Mouse (Mus musculus): ENCODE results near the gene Acadsb. TPM values are rescaled to one million over a fixed set of nuclear protein-coding genes. Genes with fewer than 3 reads are reported as not detected.
A peak's percentile ranks its signal among the peaks of the same experiment; 100 is the strongest.

The Acadsb gene
- 69.8 and 70.8 TPM in 2 replicates for polyA plus RNA-seq (2014; fragmentation: Nextera tagmentation; extraction: Ambion mirVana)

DNA sequence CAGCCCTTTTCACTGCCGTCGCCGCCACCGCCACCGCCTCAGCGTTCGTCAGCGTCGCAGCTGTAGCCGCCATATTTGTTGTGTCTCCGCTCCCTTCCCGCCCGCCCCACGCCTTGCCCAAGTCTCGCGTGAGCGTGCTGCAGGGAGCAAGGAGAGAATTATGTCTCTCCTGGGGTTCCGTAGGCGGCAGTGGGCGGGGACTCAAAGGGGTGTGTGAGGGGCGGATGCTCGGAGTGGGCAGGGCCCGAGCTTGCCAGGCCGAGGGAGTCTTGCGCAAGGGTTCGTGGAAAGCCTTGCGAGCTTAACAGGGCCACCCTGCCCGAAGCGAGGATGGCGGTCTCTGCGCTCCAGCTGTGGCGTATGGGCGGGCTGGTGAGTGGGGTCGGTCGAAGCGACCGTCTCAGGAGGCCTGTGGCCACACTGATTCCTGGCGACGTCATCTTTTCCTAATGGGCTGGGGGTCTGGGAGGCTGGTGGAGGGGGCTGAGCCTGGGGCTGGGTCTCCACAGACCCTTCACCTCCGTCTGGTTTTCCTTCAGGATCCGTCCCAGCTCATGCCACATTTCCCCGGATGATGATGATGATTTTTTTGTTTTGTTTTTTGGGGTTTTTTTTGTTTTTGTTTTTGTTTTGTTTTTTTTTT lies at the start of gene Acadsb, which contains the start of gene Ikzf5:
Gene Acadsb, plus strand, starts transcription at position 186 of the 643 bp plus-strand sequence.
Gene Ikzf5, minus strand, starts transcription at position 106 of the 643 bp plus-strand sequence.
- Histone ChIP-seq H3K9ac (ENCODE audit: low read length) (peak within 1 kb of the TSS; percentile 89), H3K27ac (replicated peaks; ENCODE audit: low read depth, low read length) (no peak within 1 kb of the TSS)

DNA sequence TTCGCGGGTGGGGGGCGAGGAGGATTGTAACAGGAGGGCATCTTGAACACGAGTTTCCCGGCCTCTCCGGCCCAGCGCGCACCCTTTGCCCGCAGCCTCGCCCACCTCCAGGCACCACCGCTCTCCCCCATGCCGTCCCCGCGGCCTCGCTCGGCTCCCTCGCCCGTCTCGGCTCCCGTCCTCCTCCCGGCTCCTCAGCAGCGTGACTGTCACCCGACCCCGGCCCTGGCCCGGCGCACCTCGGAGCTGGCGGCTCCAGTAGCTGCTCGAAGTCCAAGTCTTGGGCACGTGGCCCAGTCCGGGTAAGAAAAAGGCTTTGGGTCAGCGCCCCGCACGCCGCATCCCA lies 48.2 kb upstream of the Acadsb start:
- Histone ChIP-seq H3K27me3 (ENCODE audit: control insufficient read depth, insufficient read depth, low read length) (no peaks in the 10 kb centered on the region), H3K4me3 (ENCODE audit: low read depth, low read length) (peak overlapping the region; percentile 55), H3K36me3 (ENCODE audit: control insufficient read depth, insufficient read depth, low read length) (peaks cover 2% of the 10 kb centered on the region), H3K9me3 (ENCODE audit: control insufficient read depth, low read length) (no peaks in the 10 kb centered on the region), H3K4me1 (ENCODE audit: control insufficient read depth, insufficient read depth, low read length) (no peaks in the 10 kb centered on the region), H3K9ac (ENCODE audit: low read length) (peak overlapping the region; percentile 90), H3K4me2 (ENCODE audit: low read depth, severe bottlenecking) (peak overlapping the region; percentile 73), H3K27ac (replicated peaks; ENCODE audit: low read depth, low read length) (peak overlapping the region; percentile 71; the same call in 1 of the 2 replicates)
- DNase-seq (ENCODE audit: low spot score) (no peak), ATAC-seq (ENCODE audit: insufficient number of reproducible peaks, low FRiP score, low TSS enrichment, low read depth) (peak; percentile 73; the same call in 1 of the 2 replicates)
- 0% methylated on average over 34 of the region's 35 CpGs for WGBS

More for the DNA sequence above, at the start of gene Acadsb, which contains the start of gene Ikzf5:
- Histone ChIP-seq H3K27me3 (ENCODE audit: control insufficient read depth, insufficient read depth, low read length) (no peaks in the 10 kb centered on the region), H3K4me1 (ENCODE audit: control insufficient read depth, insufficient read depth, low read length) (no peaks in the 10 kb centered on the region), H3K36me3 (ENCODE audit: control insufficient read depth, insufficient read depth, low read length) (no peaks in the 10 kb centered on the region), H3K9me3 (ENCODE audit: control insufficient read depth, low read length) (no peaks in the 10 kb centered on the region), H3K4me2 (ENCODE audit: low read depth, severe bottlenecking) (peak within 1 kb of the TSS; percentile 74), H3K4me3 (ENCODE audit: low read depth, low read length) (peak within 1 kb of the TSS; percentile 99)
- DNase-seq (ENCODE audit: low spot score) (peak; percentile 99), ATAC-seq (ENCODE audit: insufficient number of reproducible peaks, low FRiP score, low TSS enrichment, low read depth) (peak; percentile 97)
- WGBS: 1% methylated on average over 42 of the region's 42 CpGs

DNA sequence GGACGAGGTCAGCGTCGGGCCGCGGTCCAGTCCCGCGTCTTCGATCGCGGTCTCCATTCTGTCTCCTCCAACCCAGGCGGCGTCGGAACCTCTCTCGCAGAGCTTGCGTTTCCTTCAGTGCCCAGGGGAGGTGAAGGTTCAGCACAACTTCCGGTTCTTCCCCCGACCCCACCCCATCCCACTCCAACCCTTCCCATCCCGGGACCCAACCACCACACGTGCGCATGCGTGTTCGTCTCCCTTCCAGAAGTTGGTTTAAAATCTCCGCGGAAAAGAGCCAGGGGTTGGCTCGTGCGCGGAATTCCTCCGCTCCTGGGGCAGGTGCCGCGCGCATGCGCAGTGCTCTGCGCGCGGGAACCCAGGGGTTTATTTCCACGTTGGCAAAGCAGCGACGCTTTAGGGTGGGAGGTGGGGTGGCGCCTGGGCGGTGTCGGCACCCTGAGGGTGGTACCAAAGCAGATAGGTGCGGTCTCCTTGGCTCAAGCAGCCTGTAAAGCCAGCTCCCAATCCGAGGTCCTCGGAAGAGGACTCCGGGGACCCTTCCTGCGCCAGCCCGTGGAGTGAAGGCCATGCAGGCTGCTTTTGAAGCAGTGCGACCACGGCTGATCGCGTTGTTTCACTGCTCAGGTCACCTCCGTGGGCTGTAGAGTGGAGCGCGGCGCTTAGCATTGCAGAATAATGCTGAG lies 47.6 kb upstream of the Acadsb start, which contains the start of gene 2310057M21Rik:
Gene 2310057M21Rik, minus strand, starts transcription at position 145 of the 686 bp plus-strand sequence.
- Histone ChIP-seq H3K4me1 (ENCODE audit: control insufficient read depth, insufficient read depth, low read length) (no peaks in the 10 kb centered on the region), H3K27me3 (ENCODE audit: control insufficient read depth, insufficient read depth, low read length) (no peaks in the 10 kb centered on the region), H3K9me3 (ENCODE audit: control insufficient read depth, low read length) (no peaks in the 10 kb centered on the region), H3K4me3 (ENCODE audit: low read depth, low read length) (peak within 1 kb of the TSS; percentile 55), H3K27ac (replicated peaks; ENCODE audit: low read depth, low read length) (peak within 1 kb of the TSS; percentile 71), H3K9ac (ENCODE audit: low read length) (peak within 1 kb of the TSS; percentile 90), H3K36me3 (ENCODE audit: control insufficient read depth, insufficient read depth, low read length) (peaks cover 2% of the 10 kb centered on the region), H3K4me2 (ENCODE audit: low read depth, severe bottlenecking) (peak within 1 kb of the TSS; percentile 73)
- under 1% methylated on average over 55 of the region's 55 CpGs for WGBS
- peak; percentile 96 for ATAC-seq (ENCODE audit: insufficient number of reproducible peaks, low FRiP score, low TSS enrichment, low read depth)
- peak; percentile 97 for DNase-seq (ENCODE audit: low spot score)

DNA sequence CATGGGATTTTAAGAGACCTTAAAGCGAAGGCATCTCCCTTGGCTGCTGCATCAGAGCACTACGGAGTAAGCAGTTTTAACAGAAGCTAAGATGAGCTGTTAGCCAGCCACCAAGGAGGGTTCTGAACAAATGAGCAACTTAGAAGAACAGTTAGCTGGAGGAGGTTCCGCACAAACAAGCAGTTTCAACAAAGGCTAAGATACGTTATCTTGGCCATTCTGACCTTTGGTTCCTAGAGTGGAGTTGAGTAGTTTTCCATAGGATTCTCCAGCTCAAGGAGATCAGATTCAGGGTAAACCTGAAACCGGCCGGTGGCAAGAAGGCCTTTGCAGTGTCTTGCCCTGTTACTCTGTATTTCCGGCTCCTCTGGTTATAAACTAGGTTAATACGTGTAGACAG lies 46.3 kb upstream of the Acadsb start:
- ATAC-seq (ENCODE audit: insufficient number of reproducible peaks, low FRiP score, low TSS enrichment, low read depth) (no peak), DNase-seq (ENCODE audit: low spot score) (no peak)
- Histone ChIP-seq H3K4me1 (ENCODE audit: control insufficient read depth, insufficient read depth, low read length) (no peaks in the 10 kb centered on the region), H3K9me3 (ENCODE audit: control insufficient read depth, low read length) (no peaks in the 10 kb centered on the region), H3K36me3 (ENCODE audit: control insufficient read depth, insufficient read depth, low read length) (no peaks in the 10 kb centered on the region), H3K9ac (ENCODE audit: low read length) (no peak overlapping the region), H3K27ac (replicated peaks; ENCODE audit: low read depth, low read length) (no peak overlapping the region), H3K4me2 (ENCODE audit: low read depth, severe bottlenecking) (no peak overlapping the region), H3K4me3 (ENCODE audit: low read depth, low read length) (no peak overlapping the region), H3K27me3 (ENCODE audit: control insufficient read depth, insufficient read depth, low read length) (no peaks in the 10 kb centered on the region)
- WGBS: 95% methylated on average over 8 of the region's 8 CpGs

DNA sequence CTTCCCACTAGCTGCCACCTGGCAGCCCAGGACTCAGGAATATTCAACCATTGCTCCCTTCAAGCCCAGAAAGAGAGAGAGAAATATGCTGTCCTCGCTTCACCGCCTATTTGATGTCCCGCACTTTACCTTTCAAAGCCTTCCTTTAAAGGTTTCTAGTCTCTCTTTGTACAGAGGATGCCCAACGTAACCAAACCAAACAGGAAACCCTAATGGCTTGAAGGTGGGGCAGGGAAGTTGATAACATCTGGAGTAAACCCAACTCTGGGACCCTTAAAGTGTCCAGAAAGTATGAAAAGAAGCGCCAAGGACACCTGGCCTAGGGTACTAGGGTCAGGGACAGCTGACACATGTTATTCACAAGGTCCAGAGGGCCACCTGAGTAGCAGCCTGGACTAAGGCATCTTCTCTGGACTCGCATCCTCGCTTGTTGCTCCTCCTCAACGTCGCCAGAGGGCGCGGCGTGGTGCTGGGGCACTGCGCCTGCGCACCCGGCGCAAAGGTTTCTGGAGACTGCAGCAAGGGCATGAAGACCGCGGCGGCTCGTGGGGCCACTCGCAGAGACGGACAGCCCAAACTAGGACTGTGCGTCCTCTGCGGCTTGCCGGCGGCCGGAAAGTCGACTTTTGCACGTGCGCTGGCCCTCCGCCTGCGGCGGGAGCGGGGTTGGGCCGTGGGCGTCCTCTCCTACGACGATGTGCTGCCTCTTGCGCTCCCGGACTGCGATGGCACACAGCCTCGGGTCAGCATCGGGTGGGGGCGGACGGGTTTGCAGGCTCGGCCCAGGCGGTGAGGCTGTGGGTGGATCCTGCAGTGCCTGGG lies 39.5 kb upstream of the Acadsb start, which contains the start of gene Pstk:
Gene Pstk, plus strand, starts transcription at position 494 of the 822 bp plus-strand sequence.
- peak; percentile 94 for ATAC-seq (ENCODE audit: insufficient number of reproducible peaks, low FRiP score, low TSS enrichment, low read depth)
- 5% methylated on average over 47 of the region's 47 CpGs for WGBS
- DNase-seq (ENCODE audit: low spot score): peak; percentile 90

DNA sequence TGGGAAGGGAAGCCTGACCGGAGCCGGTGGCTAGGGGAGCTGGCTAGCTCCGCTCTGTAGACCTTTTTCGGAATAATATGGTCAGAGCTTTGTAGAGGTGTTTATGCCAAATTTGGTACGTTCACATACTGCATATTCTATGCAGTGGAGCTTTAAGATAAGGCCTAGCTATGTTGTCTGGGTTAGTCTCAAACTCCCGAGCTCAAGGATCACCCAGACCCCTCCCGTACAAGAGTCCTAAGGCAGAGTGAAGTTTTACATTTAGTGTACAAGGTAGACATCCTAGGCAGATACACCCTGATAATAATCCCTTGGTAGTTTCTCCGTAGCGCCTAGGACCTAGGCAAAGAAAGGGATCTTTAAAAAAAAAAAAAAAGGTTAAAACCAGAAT lies 38.9 kb upstream of the Acadsb start:
- Histone ChIP-seq H3K9me3 (ENCODE audit: control insufficient read depth, low read length) (no peaks in the 10 kb centered on the region), H3K36me3 (ENCODE audit: control insufficient read depth, insufficient read depth, low read length) (no peaks in the 10 kb centered on the region), H3K4me2 (ENCODE audit: low read depth, severe bottlenecking) (peak overlapping the region; percentile 60), H3K4me1 (ENCODE audit: control insufficient read depth, insufficient read depth, low read length) (0 out of 2 replicates have a peak, but pooled peaks cover 3% of the 10 kb centered on the region), H3K9ac (ENCODE audit: low read length) (peak overlapping the region; percentile 91), H3K27ac (replicated peaks; ENCODE audit: low read depth, low read length) (peak overlapping the region; percentile 92), H3K27me3 (ENCODE audit: control insufficient read depth, insufficient read depth, low read length) (no peaks in the 10 kb centered on the region), H3K4me3 (ENCODE audit: low read depth, low read length) (peak overlapping the region; percentile 75)
- WGBS: 10% methylated on average over 9 of the region's 9 CpGs
- peak; percentile 31; the same call in 1 of the 2 replicates for ATAC-seq (ENCODE audit: insufficient number of reproducible peaks, low FRiP score, low TSS enrichment, low read depth)
- DNase-seq (ENCODE audit: low spot score): no peak

More for the DNA sequence above, 39.5 kb upstream of the Acadsb start, which contains the start of gene Pstk:
- no peaks in the 10 kb centered on the region for H3K9me3 ChIP-seq (ENCODE audit: control insufficient read depth, low read length)
- H3K27me3 ChIP-seq (ENCODE audit: control insufficient read depth, insufficient read depth, low read length): no peaks in the 10 kb centered on the region
- H3K4me2 ChIP-seq (ENCODE audit: low read depth, severe bottlenecking): peak within 1 kb of the TSS; percentile 60
- H3K4me3 ChIP-seq (ENCODE audit: low read depth, low read length): peak within 1 kb of the TSS; percentile 75
- H3K36me3 ChIP-seq (ENCODE audit: control insufficient read depth, insufficient read depth, low read length): no peaks in the 10 kb centered on the region
- H3K9ac ChIP-seq (ENCODE audit: low read length): peak within 1 kb of the TSS; percentile 91
- peak within 1 kb of the TSS; percentile 92 for H3K27ac ChIP-seq (replicated peaks; ENCODE audit: low read depth, low read length)
- 0 out of 2 replicates have a peak, but pooled peaks cover 3% of the 10 kb centered on the region for H3K4me1 ChIP-seq (ENCODE audit: control insufficient read depth, insufficient read depth, low read length)

DNA sequence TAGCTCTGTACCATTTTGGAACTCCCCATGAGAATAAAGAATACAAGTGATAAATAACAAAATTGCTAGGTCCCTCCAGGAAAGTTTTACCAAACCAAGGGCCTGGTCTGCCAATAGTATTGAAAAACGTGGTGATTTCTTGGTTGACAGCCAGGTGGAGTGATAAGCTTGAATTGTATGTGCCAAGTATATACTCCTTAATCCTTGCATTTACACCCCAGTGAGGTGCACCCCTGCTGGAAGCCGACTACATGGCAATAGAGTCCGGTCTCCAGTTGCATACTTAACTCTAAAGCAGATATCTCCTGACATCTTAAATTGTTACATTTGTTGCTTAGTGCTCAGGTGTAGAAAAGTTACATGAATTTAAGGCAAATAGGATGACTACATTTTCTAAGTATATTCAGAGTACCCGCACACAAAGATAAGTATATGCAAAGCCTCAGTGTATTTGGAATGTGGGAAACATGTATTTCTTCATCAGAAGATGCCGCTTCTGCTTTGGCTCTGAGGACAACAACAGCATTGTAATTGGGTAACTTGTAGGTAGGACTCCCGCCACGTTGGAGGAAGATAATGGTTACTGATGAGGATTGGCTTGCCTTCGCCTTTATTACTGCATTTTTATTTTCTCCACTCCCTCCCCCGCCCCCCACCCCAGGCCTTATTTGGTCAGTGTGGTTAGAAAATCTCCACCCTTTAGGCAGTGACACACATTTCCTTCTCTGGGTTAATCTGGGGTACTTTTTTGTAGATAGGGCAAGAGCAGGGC lies 38.3 kb upstream of the Acadsb start:
- Histone ChIP-seq H3K36me3 (ENCODE audit: control insufficient read depth, insufficient read depth, low read length) (no peaks in the 10 kb centered on the region), H3K27ac (replicated peaks; ENCODE audit: low read depth, low read length) (no peak overlapping the region), H3K4me3 (ENCODE audit: low read depth, low read length) (peak overlapping the region; percentile 75; the same call in 1 of the 2 replicates), H3K9me3 (ENCODE audit: control insufficient read depth, low read length) (no peaks in the 10 kb centered on the region), H3K4me2 (ENCODE audit: low read depth, severe bottlenecking) (peak overlapping the region; percentile 60), H3K27me3 (ENCODE audit: control insufficient read depth, insufficient read depth, low read length) (no peaks in the 10 kb centered on the region), H3K4me1 (ENCODE audit: control insufficient read depth, insufficient read depth, low read length) (0 out of 2 replicates have a peak, but pooled peaks cover 3% of the 10 kb centered on the region), H3K9ac (ENCODE audit: low read length) (peak overlapping the region; percentile 91; the same call in 1 of the 2 replicates)
- no peak for DNase-seq (ENCODE audit: low spot score)
- ATAC-seq (ENCODE audit: insufficient number of reproducible peaks, low FRiP score, low TSS enrichment, low read depth): no peak
- WGBS: 75% methylated on average over 9 of the region's 9 CpGs

Measured in limb, embryonic 11.5 days (tissue).